Mouse (Mus musculus): ENCODE results near the gene Itgb5. TPM values are rescaled to one million over a fixed set of nuclear protein-coding genes. Genes with fewer than 3 reads are reported as not detected.

Gene Itgb5
- polyA plus RNA-seq, 1 experiment from 2014 or later: 28.2 TPM

- H3K9ac ChIP-seq (ENCODE audit: low read length): no peak overlapping the region
- 89% methylated on average over 5 of the region's 5 CpGs for WGBS
- DNase-seq (ENCODE audit: low spot score) (no peak), ATAC-seq (replicated peaks; ENCODE audit: low FRiP score) (no peak)
- H3K4me1 ChIP-seq (replicated peaks; ENCODE audit: control insufficient read depth, insufficient read depth, low read length): 0 out of 2 replicates have a peak, but pooled peaks cover 1% of the 10 kb centered on the region
- H3K36me3 ChIP-seq (ENCODE audit: control insufficient read depth, insufficient read depth, low read length): no peaks in the 10 kb centered on the region
- no peaks in the 10 kb centered on the region for H3K27me3 ChIP-seq (ENCODE audit: control insufficient read depth, insufficient read depth, low read length)
- no peak overlapping the region for H3K4me3 ChIP-seq (ENCODE audit: low read depth, low read length)
- H3K4me2 ChIP-seq (ENCODE audit: low read depth, low read length, severe bottlenecking): no peak overlapping the region
- H3K9me3 ChIP-seq (ENCODE audit: control insufficient read depth, low read length): no peaks in the 10 kb centered on the region
- H3K27ac ChIP-seq (ENCODE audit: low read depth, low read length): no peak overlapping the region
Measured at GRCm38 (mm10) chr16:33917926-33918325, 88.5 kb downstream of the Itgb5 start.

DNA sequence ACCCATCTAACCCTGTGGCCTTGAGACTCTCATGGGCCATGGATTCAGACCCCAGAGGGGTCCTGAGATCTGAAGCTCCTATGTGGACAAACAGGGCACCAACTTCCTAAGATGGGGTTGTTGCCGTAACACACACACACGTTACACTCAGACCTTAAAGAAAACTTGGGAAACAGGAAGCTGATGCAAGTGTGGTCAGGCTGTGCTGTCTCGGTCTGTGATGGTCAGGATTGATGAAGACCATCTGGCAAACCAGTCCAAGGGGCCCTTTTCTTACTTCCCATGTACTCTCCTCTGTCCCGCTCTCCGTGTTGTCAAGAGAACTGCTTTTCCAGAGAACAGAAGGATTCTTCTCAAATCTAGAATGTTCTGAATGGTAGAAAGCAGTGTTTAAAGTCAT lies 92.0 kb downstream of the Itgb5 start:
- Histone ChIP-seq H3K4me3 (ENCODE audit: low read depth, low read length) (no peak overlapping the region), H3K4me2 (ENCODE audit: low read depth, low read length, severe bottlenecking) (no peak overlapping the region), H3K27ac (ENCODE audit: low read depth, low read length) (no peak overlapping the region), H3K9me3 (ENCODE audit: control insufficient read depth, low read length) (no peaks in the 10 kb centered on the region), H3K36me3 (ENCODE audit: control insufficient read depth, insufficient read depth, low read length) (no peaks in the 10 kb centered on the region), H3K27me3 (ENCODE audit: control insufficient read depth, insufficient read depth, low read length) (no peaks in the 10 kb centered on the region), H3K9ac (ENCODE audit: low read length) (no peak overlapping the region), H3K4me1 (replicated peaks; ENCODE audit: control insufficient read depth, insufficient read depth, low read length) (0 out of 2 replicates have a peak, but pooled peaks cover 1% of the 10 kb centered on the region)
- WGBS: 82% methylated on average over 5 of the region's 5 CpGs
- DNase-seq (ENCODE audit: low spot score) (no peak), ATAC-seq (replicated peaks; ENCODE audit: low FRiP score) (no peak)

DNA sequence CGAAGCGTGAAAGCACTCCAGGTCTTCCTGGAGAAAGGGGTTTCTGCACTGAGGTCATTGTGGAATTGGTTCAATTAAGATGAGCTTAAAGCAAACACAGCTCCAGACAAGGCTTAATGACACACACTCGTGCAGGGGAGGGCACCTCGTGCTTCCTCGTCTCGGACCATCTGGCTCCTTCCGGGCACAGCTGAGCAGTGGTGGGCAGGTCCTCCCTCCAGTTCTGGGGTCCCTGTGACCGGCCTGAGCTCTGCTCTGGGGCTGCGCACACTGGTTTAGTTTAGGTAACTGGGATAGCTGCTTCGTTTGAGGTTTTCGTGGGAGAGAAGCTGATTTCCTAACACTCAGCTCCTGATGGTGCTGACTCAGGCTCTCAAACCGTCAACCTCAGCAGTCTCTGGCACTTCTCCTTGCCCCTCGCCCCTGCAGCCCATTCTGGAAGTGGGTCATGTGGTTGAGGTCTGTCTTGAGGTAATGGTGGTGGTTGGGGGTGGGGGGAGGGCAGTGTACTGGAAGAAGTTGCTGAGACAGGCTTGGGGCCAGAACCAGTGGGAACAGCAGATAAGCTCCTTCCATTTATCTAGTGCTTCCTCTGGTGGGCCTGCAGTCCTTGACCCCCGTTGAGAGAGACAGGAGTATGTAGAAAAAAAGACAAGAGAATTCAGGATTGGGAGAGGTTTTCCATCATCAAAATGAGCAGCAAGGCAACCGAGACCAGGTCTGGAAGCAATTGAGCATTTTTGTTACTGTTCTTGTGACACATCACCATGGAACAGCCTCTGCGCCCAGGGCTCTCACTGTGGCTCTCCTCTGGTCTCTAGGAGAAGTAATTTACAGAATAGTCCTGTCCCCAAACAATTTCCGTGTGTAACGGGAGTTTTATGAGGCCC lies 92.9 kb downstream of the Itgb5 start:
- no peak for DNase-seq (ENCODE audit: low spot score)
- ATAC-seq (replicated peaks; ENCODE audit: low FRiP score): no peak
- 73% methylated on average over 18 of the region's 18 CpGs for WGBS
- Histone ChIP-seq H3K4me1 (replicated peaks; ENCODE audit: control insufficient read depth, insufficient read depth, low read length) (0 out of 2 replicates have a peak, but pooled peaks cover 1% of the 10 kb centered on the region), H3K4me2 (ENCODE audit: low read depth, low read length, severe bottlenecking) (no peak overlapping the region), H3K9ac (ENCODE audit: low read length) (no peak overlapping the region), H3K4me3 (ENCODE audit: low read depth, low read length) (no peak overlapping the region), H3K27me3 (ENCODE audit: control insufficient read depth, insufficient read depth, low read length) (no peaks in the 10 kb centered on the region), H3K9me3 (ENCODE audit: control insufficient read depth, low read length) (no peaks in the 10 kb centered on the region), H3K36me3 (ENCODE audit: control insufficient read depth, insufficient read depth, low read length) (no peaks in the 10 kb centered on the region), H3K27ac (ENCODE audit: low read depth, low read length) (no peak overlapping the region)

GRCm38 (mm10) chr16:33923001-33923316 lies 93.5 kb downstream of the Itgb5 start:
- Histone ChIP-seq H3K4me1 (replicated peaks; ENCODE audit: control insufficient read depth, insufficient read depth, low read length) (0 out of 2 replicates have a peak, but pooled peaks cover 1% of the 10 kb centered on the region), H3K36me3 (ENCODE audit: control insufficient read depth, insufficient read depth, low read length) (no peaks in the 10 kb centered on the region), H3K27ac (ENCODE audit: low read depth, low read length) (no peak overlapping the region), H3K27me3 (ENCODE audit: control insufficient read depth, insufficient read depth, low read length) (no peaks in the 10 kb centered on the region), H3K4me2 (ENCODE audit: low read depth, low read length, severe bottlenecking) (no peak overlapping the region), H3K9ac (ENCODE audit: low read length) (no peak overlapping the region), H3K4me3 (ENCODE audit: low read depth, low read length) (no peak overlapping the region), H3K9me3 (ENCODE audit: control insufficient read depth, low read length) (no peaks in the 10 kb centered on the region)
- DNase-seq (ENCODE audit: low spot score) (no peak), ATAC-seq (replicated peaks; ENCODE audit: low FRiP score) (no peak)
- 83% methylated on average over 5 of the region's 5 CpGs for WGBS

DNA sequence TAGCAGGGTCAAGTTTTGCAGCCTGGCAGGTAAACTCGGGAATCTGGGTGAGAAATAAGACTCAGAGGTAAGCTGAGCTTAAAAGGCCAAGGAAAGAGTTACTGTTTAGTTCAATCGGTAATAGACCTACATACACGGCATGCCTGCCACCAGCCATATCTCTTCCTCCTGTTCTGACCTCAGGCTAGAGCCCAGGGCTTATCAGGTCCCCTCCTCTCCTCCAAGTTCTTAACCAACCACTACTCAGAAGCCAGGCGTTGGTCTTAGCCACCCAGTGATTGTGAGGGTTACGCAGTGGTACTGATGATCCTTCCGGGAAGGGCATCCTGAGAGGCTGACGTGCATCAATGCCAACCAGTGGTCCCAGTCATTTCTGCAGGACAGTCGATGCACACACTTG lies 94.3 kb downstream of the Itgb5 start:
- H3K27me3 ChIP-seq (ENCODE audit: control insufficient read depth, insufficient read depth, low read length): no peaks in the 10 kb centered on the region
- H3K27ac ChIP-seq (ENCODE audit: low read depth, low read length): no peak overlapping the region
- WGBS: 84% methylated on average over 8 of the region's 8 CpGs
- H3K36me3 ChIP-seq (ENCODE audit: control insufficient read depth, insufficient read depth, low read length): no peaks in the 10 kb centered on the region
- no peak overlapping the region for H3K4me3 ChIP-seq (ENCODE audit: low read depth, low read length)
- no peak overlapping the region for H3K4me2 ChIP-seq (ENCODE audit: low read depth, low read length, severe bottlenecking)
- H3K9me3 ChIP-seq (ENCODE audit: control insufficient read depth, low read length): no peaks in the 10 kb centered on the region
- DNase-seq (ENCODE audit: low spot score) (no peak), ATAC-seq (replicated peaks; ENCODE audit: low FRiP score) (no peak)
- no peak overlapping the region for H3K9ac ChIP-seq (ENCODE audit: low read length)
- 0 out of 2 replicates have a peak, but pooled peaks cover 1% of the 10 kb centered on the region for H3K4me1 ChIP-seq (replicated peaks; ENCODE audit: control insufficient read depth, insufficient read depth, low read length)

DNA sequence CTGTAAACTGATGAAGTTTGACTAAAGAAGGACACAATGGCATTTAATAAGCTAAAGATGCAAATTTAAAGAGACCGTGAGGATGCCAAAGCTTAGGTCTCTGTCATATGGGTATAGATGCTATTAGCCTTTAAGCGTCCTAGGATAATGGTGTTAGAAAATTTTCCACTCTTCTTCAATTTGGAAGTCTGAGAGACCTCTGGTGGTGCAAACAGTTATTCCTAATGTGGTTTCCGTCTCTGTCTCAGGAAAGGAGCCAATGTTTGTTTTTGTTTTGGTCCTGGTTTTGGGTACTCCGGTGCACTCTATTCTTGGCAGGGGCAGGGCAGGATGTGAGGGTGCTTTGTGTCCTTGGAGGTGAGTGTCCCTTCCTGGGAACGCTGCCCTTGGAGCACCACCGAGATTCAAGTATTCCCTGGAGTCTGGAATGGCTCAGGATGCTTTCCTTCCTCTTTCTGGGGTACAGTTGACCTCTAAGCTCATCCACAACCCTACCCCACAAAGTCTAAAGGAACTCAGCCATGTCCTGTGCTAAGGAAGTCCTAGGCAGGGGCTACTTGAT lies 97.9 kb downstream of the Itgb5 start:
- H3K27me3 ChIP-seq (ENCODE audit: control insufficient read depth, insufficient read depth, low read length): no peaks in the 10 kb centered on the region
- ATAC-seq (replicated peaks; ENCODE audit: low FRiP score) (no peak), DNase-seq (ENCODE audit: low spot score) (no peak)
- 90% methylated on average over 6 of the region's 6 CpGs for WGBS
- H3K4me1 ChIP-seq (replicated peaks; ENCODE audit: control insufficient read depth, insufficient read depth, low read length): 0 out of 2 replicates have a peak, but pooled peaks cover 1% of the 10 kb centered on the region
- no peaks in the 10 kb centered on the region for H3K9me3 ChIP-seq (ENCODE audit: control insufficient read depth, low read length)
- no peak overlapping the region for H3K4me3 ChIP-seq (ENCODE audit: low read depth, low read length)
- no peaks in the 10 kb centered on the region for H3K36me3 ChIP-seq (ENCODE audit: control insufficient read depth, insufficient read depth, low read length)
- no peak overlapping the region for H3K27ac ChIP-seq (ENCODE audit: low read depth, low read length)
- H3K9ac ChIP-seq (ENCODE audit: low read length): no peak overlapping the region
- H3K4me2 ChIP-seq (ENCODE audit: low read depth, low read length, severe bottlenecking): no peak overlapping the region

DNA sequence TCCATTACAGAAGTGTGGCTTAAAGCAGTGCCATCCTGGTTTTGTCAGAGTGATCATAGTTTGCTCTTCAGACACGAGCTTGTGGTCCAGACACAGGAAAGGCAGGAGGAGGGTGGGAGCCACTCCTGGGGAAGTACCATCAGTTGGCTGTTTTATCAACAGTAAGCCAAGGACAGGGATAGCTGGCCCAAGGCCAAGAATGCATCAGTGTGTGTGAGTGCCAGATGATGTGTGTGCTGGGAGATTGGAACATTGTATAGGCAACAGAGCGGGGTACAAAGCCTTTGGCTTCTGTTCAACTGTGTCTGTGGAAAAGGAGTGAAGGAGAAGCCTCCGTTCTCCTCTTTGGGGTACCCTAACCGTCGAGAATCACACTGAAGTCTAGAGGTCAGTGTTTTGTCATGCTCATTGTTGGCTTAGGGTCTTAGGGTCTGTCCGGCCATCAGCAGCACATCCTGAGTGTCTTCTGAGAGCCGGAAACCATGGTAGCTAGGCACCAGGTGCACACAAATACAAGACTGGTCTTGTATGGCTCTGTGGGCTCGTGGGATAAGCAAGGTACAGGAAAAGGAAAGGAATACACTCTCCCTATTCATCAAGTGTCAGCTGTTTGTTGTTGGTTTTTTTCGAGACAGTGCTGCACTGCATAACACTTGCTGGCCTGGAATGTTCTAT lies 99.5 kb downstream of the Itgb5 start:
- no peak overlapping the region for H3K4me2 ChIP-seq (ENCODE audit: low read depth, low read length, severe bottlenecking)
- no peaks in the 10 kb centered on the region for H3K4me1 ChIP-seq (replicated peaks; ENCODE audit: control insufficient read depth, insufficient read depth, low read length)
- H3K27me3 ChIP-seq (ENCODE audit: control insufficient read depth, insufficient read depth, low read length): no peaks in the 10 kb centered on the region
- no peak overlapping the region for H3K27ac ChIP-seq (ENCODE audit: low read depth, low read length)
- WGBS: 88% methylated on average over 9 of the region's 9 CpGs
- no peaks in the 10 kb centered on the region for H3K9me3 ChIP-seq (ENCODE audit: control insufficient read depth, low read length)
- ATAC-seq (replicated peaks; ENCODE audit: low FRiP score) (no peak), DNase-seq (ENCODE audit: low spot score) (no peak)
- H3K4me3 ChIP-seq (ENCODE audit: low read depth, low read length): no peak overlapping the region
- no peak overlapping the region for H3K9ac ChIP-seq (ENCODE audit: low read length)
- no peaks in the 10 kb centered on the region for H3K36me3 ChIP-seq (ENCODE audit: control insufficient read depth, insufficient read depth, low read length)

- H3K27ac ChIP-seq (ENCODE audit: low read depth, low read length): no peak overlapping the region
Measured at GRCm38 (mm10) chr16:33930785-33931184, 101.3 kb downstream of the Itgb5 start.

More at GRCm38 (mm10) chr16:33930785-33931184, 101.3 kb downstream of the Itgb5 start:
- WGBS: 84% methylated on average over 6 of the region's 6 CpGs
- Histone ChIP-seq H3K9me3 (ENCODE audit: control insufficient read depth, low read length) (no peaks in the 10 kb centered on the region), H3K4me1 (replicated peaks; ENCODE audit: control insufficient read depth, insufficient read depth, low read length) (no peaks in the 10 kb centered on the region), H3K4me3 (ENCODE audit: low read depth, low read length) (no peak overlapping the region), H3K27me3 (ENCODE audit: control insufficient read depth, insufficient read depth, low read length) (no peaks in the 10 kb centered on the region), H3K4me2 (ENCODE audit: low read depth, low read length, severe bottlenecking) (no peak overlapping the region), H3K36me3 (ENCODE audit: control insufficient read depth, insufficient read depth, low read length) (no peaks in the 10 kb centered on the region), H3K9ac (ENCODE audit: low read length) (no peak overlapping the region)
- ATAC-seq (replicated peaks; ENCODE audit: low FRiP score) (no peak), DNase-seq (ENCODE audit: low spot score) (no peak)
